Mouse (Mus musculus) lung, adult 2 months (tissue): ENCODE measurements around the gene Abca5.

ENCODE experiments used
- CTCF ChIP-seq: fragments of 200-500 bp; IDR thresholded peaks from 2 replicates; pipeline ENCODE4 v1.5.1; 2011; ENCODE audit warnings: mild to moderate bottlenecking, low read length, control low read depth; ENCODE audit not compliant: insufficient read depth
- POLR2A ChIP-seq: fragments of 200-500 bp; IDR thresholded peaks from 2 replicates; pipeline ENCODE4 v1.6.1; 2011; ENCODE audit warnings: low read depth, mild to moderate bottlenecking, control low read depth, low read length, borderline replicate concordance; ENCODE audit errors: extremely low read depth

DNA sequence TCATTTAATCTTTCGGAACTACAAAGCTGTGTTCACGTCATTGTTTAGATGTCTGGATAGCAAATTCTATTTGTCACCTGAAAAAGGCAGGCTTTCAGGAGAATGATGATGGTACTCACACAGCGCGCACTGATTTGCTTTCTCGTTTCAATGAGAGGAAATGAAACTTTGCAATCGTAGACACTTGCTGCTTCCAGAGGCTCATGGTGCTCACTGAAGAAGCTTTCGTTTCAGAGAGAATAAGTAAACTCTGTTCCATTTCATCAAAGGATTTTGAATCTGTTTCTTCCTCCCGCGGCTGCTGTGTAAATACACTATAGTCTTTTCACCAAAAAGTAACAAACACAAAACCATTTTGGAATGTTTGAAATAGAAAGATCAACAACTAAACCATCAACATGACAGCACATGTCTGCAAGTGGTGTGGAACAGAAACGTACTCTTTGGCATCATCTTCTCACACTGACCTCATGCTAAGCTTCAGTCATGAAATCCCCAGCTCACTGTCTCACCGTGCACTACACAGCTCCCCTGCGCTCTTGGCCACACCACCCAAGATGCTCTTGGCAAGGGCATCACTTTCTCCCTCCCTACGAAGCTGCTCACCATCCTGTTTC is 39.5 kb downstream of the Abca5 start:
- no peak for TF ChIP-seq CTCF
- TF ChIP-seq POLR2A = no peak
